Mouse (Mus musculus): Measurements from ENCODE around the gene Gm29289. TPM values are rescaled to one million over a fixed set of nuclear protein-coding genes. Genes with fewer than 3 reads are reported as not detected.

The Gm29289 gene
- not detected in 2 replicates for polyA plus RNA-seq (2012; rRNA removed)

DNA sequence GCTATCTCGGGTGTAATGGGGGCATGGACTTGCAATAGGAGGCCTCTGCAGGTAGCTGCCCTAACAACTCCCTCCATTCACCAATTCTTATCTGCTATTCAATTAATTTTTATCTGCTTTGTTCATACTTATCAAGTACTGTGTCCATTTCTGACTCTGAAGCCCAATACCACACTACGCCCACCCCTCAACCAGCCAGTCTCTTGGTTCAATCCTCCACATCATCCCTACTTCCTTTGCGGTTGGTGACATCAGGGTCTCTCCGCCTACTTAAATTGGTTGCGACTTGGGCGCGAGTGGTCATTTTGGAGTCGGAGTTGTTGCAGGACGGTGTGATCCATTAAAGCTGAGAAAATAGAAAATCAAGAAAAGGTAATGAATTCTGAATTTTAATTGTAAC, at the start of gene Gm29289:
Gm29289 (plus strand) TSS at position 301 of the 400 bp plus-strand sequence.

DNA sequence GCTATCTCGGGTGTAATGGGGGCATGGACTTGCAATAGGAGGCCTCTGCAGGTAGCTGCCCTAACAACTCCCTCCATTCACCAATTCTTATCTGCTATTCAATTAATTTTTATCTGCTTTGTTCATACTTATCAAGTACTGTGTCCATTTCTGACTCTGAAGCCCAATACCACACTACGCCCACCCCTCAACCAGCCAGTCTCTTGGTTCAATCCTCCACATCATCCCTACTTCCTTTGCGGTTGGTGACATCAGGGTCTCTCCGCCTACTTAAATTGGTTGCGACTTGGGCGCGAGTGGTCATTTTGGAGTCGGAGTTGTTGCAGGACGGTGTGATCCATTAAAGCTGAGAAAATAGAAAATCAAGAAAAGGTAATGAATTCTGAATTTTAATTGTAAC, 31.7 kb upstream of the Gm29289 start, which contains the start of gene Gm10352:
Gm10352 (plus strand) TSS at position 301 of the 400 bp plus-strand sequence.

Other genes starting within 250 kb of the Gm29289 start
- not detected in 2 replicates for gene H2al2b, start 211.9 kb upstream of the Gm29289 start, polyA plus RNA-seq (2012; rRNA removed)
- not detected in 2 replicates for gene Gm4064, start 136.4 kb upstream of the Gm29289 start, polyA plus RNA-seq (2012; rRNA removed)
- gene Rbmy, start 101.9 kb upstream of the Gm29289 start, polyA plus RNA-seq (2012; rRNA removed) = not detected in 2 replicates
- gene Gm10256, start 101.9 kb upstream of the Gm29289 start, polyA plus RNA-seq (2012; rRNA removed) = 0.02 TPM in 1 of 2 replicates, not detected in the other
- gene Gm10352, start 31.6 kb upstream of the Gm29289 start, polyA plus RNA-seq (2012; rRNA removed) = not detected in 2 replicates

Data from liver, embryonic 18 days (tissue).